Comparison of ENCODE assay signal across 16 mouse cellular contexts in genomic region chr2:53384545-53385176, GRCm38 (mm10).
DNase-seq lines count a peak whose midpoint lies in the region; ATAC-seq lines count a peak whose summit lies in the region.
"Had no signal": no experiment of that assay in that cellular context is flagged by ENCODE, and none has a peak within 500 bp of the region (broad histone marks: within the 10 kb centered on the region; RNA-seq: fewer than 3 reads in every experiment).

No protein-coding gene starts in this region.

- no peak overlapping the region for H3K9ac ChIP-seq in forebrain, embryonic 14.5 days (ENCODE audit: low read length)
- H3K9ac ChIP-seq in neural tube, embryonic 14.5 days (replicated peaks; ENCODE audit: low read depth, low read length) = no peak overlapping the region
- H3K9ac ChIP-seq: liver, embryonic 12.5 days had no signal

- H3K4me1 ChIP-seq in forebrain, embryonic 14.5 days (ENCODE audit: control insufficient read depth, insufficient read depth, low read length) = peaks cover 9% of the 10 kb centered on the region; the same call in 1 of the 2 replicates
- H3K4me1 ChIP-seq in neural tube, embryonic 14.5 days (ENCODE audit: control insufficient read depth, insufficient read depth, low read length) = peaks cover 3% of the 10 kb centered on the region; the same call in 1 of the 2 replicates
- H3K4me1 ChIP-seq: liver, embryonic 12.5 days had no signal

- no peaks in the 10 kb centered on the region for H3K9me3 ChIP-seq in forebrain, embryonic 14.5 days (replicated peaks; ENCODE audit: control insufficient read depth, low read length)
- no peaks in the 10 kb centered on the region for H3K9me3 ChIP-seq in neural tube, embryonic 14.5 days (ENCODE audit: control insufficient read depth, low read length)
- H3K9me3 ChIP-seq: liver, embryonic 12.5 days had no signal

- no peak overlapping the region for H3K27ac ChIP-seq in forebrain, embryonic 14.5 days (ENCODE audit: low read depth, low read length)
- no peak overlapping the region for H3K27ac ChIP-seq in neural tube, embryonic 14.5 days (ENCODE audit: low read depth, low read length)
- H3K27ac ChIP-seq: liver, embryonic 12.5 days; stomach, postnatal 0 days had no signal

- no peaks in the 10 kb centered on the region for H3K27me3 ChIP-seq in forebrain, embryonic 14.5 days (replicated peaks; ENCODE audit: control insufficient read depth, insufficient read depth, low read length)
- H3K27me3 ChIP-seq in neural tube, embryonic 14.5 days (ENCODE audit: control insufficient read depth, insufficient read depth, low read length) = no peaks in the 10 kb centered on the region
- H3K27me3 ChIP-seq: CH12.LX; liver, embryonic 12.5 days had no signal

- H3K36me3 ChIP-seq in forebrain, embryonic 14.5 days (ENCODE audit: control insufficient read depth, insufficient read depth, low read length) = no peaks in the 10 kb centered on the region
- H3K36me3 ChIP-seq in neural tube, embryonic 14.5 days (ENCODE audit: control insufficient read depth, insufficient read depth, low read length) = no peaks in the 10 kb centered on the region
- H3K36me3 ChIP-seq: liver, embryonic 12.5 days had no signal

- H3K4me2 ChIP-seq in forebrain, embryonic 14.5 days (ENCODE audit: low read length) = no peak overlapping the region
- H3K4me2 ChIP-seq in neural tube, embryonic 14.5 days (ENCODE audit: low read depth, low read length) = no peak overlapping the region
- H3K4me2 ChIP-seq: liver, embryonic 12.5 days had no signal

- peak; percentile 85 for ATAC-seq in forebrain, embryonic 14.5 days
- peak; percentile 73 for ATAC-seq in neural tube, embryonic 14.5 days (ENCODE audit: low read depth)
- ATAC-seq: liver, embryonic 12.5 days; lung, postnatal 0 days; Patski had no signal

- peak; percentile 47 for DNase-seq in embryo, embryonic 11 days
- DNase-seq in forebrain, embryonic 14.5 days (ENCODE audit: low spot score) = peak; percentile 85
- DNase-seq in mesoderm, embryonic 11.5 days (ENCODE audit: low read depth, low spot score) = peak; percentile 52
- no peak for DNase-seq in spleen, postnatal 36 days (ENCODE audit: low spot score in 2 of 2)
- DNase-seq in adipocyte (ENCODE audit: low spot score) = no peak
- DNase-seq in heart, adult 8-10 months (ENCODE audit: low spot score) = no peak
- DNase-seq: adrenal gland, postnatal 14 days; cerebellum, adult 11 months; heart, postnatal 10 days; kidney, adult 8-10 months had no signal

- no peak overlapping the region for H3K4me3 ChIP-seq in forebrain, embryonic 14.5 days (ENCODE audit: low read depth, low read length)
- H3K4me3 ChIP-seq in neural tube, embryonic 14.5 days (ENCODE audit: low read depth, low read length) = no peak overlapping the region
- H3K4me3 ChIP-seq: liver, embryonic 12.5 days had no signal

- WGBS in forebrain, embryonic 14.5 days = 4% methylated on average over 8 of the region's 8 CpGs
- 16% methylated on average over 8 of the region's 8 CpGs for WGBS in neural tube, embryonic 14.5 days

Comparison
In these comparisons a context has a peak if more than half of its experiments do, and no peak if none do; other contexts are left out.
1. DNase-seq: peak in embryo, embryonic 11 days (single experiment), forebrain, embryonic 14.5 days (single experiment) and mesoderm, embryonic 11.5 days (single experiment); none in spleen, postnatal 36 days (0 of 2), adipocyte (single experiment) and heart, adult 8-10 months (single experiment).